Mouse (Mus musculus) embryonic facial prominence, embryonic 12.5 days (tissue): ENCODE data around the gene Smim27. TPM values are rescaled to one million over a fixed set of nuclear protein-coding genes. Genes with fewer than 3 reads are reported as not detected.
"Not testable (repeated sequence)": the region's sequence is repeated elsewhere in the genome, so short reads cannot be mapped to it uniquely, and the experiment has no call there.

Source experiments
- ATAC-seq: fragments of 200-750 bp; cut with Nextera tagmentation; 2 replicates; pipeline ENCODE4 v1.8.0; 2017; ENCODE audit not compliant: insufficient number of reproducible peaks, insufficient read depth, low FRiP score, low TSS enrichment
- H3K27ac ChIP-seq: fragments of 300-500 bp; sonication (generic); 2 replicates; pipeline ENCODE4 v1.5.1; 2016; ENCODE audit warnings: mild to moderate bottlenecking
- H3K27me3 ChIP-seq: fragments of 300-500 bp; sonication (generic); 2 replicates; pipeline ENCODE4 v1.6.1; 2016; ENCODE audit warnings: mild to moderate bottlenecking, moderate library complexity
- H3K36me3 ChIP-seq: fragments of 300-500 bp; sonication (generic); 2 replicates; pipeline ENCODE4 v1.6.1; 2016; ENCODE audit warnings: mild to moderate bottlenecking
- H3K4me1 ChIP-seq: fragments of 300-500 bp; sonication (generic); 2 replicates; pipeline ENCODE4 v1.6.1; 2016
- H3K4me2 ChIP-seq: fragments of 300-500 bp; sonication (generic); replicated peaks from 2 replicates; pipeline ENCODE4 v1.6.1; 2016; ENCODE audit warnings: mild to moderate bottlenecking, moderate library complexity
- H3K4me3 ChIP-seq: fragments of 300-500 bp; sonication (generic); 2 replicates; pipeline ENCODE4 v1.5.1; 2016; ENCODE audit warnings: mild to moderate bottlenecking
- H3K9ac ChIP-seq: fragments of 300-500 bp; sonication (generic); 2 replicates; pipeline ENCODE4 v1.6.1; 2016; ENCODE audit warnings: mild to moderate bottlenecking, moderate library complexity
- H3K9me3 ChIP-seq: fragments of 300-500 bp; sonication (generic); 2 replicates; pipeline ENCODE4 v1.6.1; 2016; ENCODE audit warnings: mild to moderate bottlenecking, moderate library complexity
- WGBS: fragments of 180-500 bp; shearing (Covaris S2); methylation state at CpG from one replicate; pipeline ENCODE4 v1.1.7; 2016; 5-methylcytosine and 5-hydroxymethylcytosine counted together
- polyA plus RNA-seq: library from polyadenylated mRNA; unstranded; fragments of >200 nt; fragmentation: Nextera tagmentation; extraction: Ambion mirVana; gene quantifications from 2 replicates; pipeline ENCODE4 v1.2.1, GENCODE M21; 2016

The Smim27 gene
- polyA plus RNA-seq, 1 experiment from 2014 or later = 34.6 TPM

- Histone ChIP-seq H3K27ac (peak overlapping the region; percentile 99), H3K4me2 (peak overlapping the region; percentile 92), H3K9ac (peak overlapping the region; percentile 92), H3K4me1 (peaks cover 14% of the 10 kb centered on the region), H3K4me3 (peak overlapping the region; percentile 87), H3K27me3 (no peaks in the 10 kb centered on the region), H3K9me3 (no peaks in the 10 kb centered on the region), H3K36me3 (peaks cover 20% of the 10 kb centered on the region)
- peak; percentile 76 for ATAC-seq
- under 1% methylated on average over 47 of the region's 50 CpGs for WGBS
Measured at GRCm38 (mm10) chr4:40268204-40268813, 1.1 kb upstream of the Smim27 start.

DNA sequence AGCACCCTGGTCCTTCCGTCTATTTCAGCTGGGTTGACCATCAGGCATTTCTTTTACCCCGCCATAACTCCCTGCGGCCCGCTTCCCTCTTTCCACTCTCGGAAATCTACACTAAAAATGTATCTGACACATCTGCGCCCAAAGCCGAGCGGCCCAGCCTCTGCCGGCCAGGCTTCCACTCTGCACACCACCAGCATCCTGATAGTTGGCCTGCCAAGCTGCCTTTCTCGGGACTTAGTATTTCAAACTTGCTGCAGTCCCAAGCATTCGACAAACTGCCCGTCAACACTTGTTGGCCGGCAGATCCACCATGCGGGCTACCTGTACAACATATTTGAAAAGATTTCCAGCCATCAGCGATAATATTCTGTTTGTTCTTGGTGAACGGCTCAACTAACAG lies 544 bp upstream of the Smim27 start:
- Histone ChIP-seq H3K4me2 (peak overlapping the region; percentile 92), H3K27me3 (no peaks in the 10 kb centered on the region), H3K27ac (peak overlapping the region; percentile 99), H3K4me1 (peaks cover 14% of the 10 kb centered on the region), H3K9me3 (no peaks in the 10 kb centered on the region), H3K4me3 (peak overlapping the region; percentile 87), H3K36me3 (peaks cover 20% of the 10 kb centered on the region), H3K9ac (peak overlapping the region; percentile 92)
- no peak for ATAC-seq
- under 1% methylated on average over 16 of the region's 16 CpGs for WGBS

GRCm38 (mm10) chr4:40278880-40279275 lies 9.5 kb downstream of the Smim27 start:
- H3K9ac ChIP-seq = peak overlapping the region; percentile 88
- peak overlapping the region; percentile 86 for H3K4me2 ChIP-seq
- H3K4me3 ChIP-seq = peak overlapping the region; percentile 97
- ATAC-seq = no peak
- H3K36me3 ChIP-seq = peaks cover 12% of the 10 kb centered on the region; the same call in 1 of the 2 replicates
- WGBS = under 1% methylated on average over 21 of the region's 21 CpGs
- peaks cover 10% of the 10 kb centered on the region for H3K4me1 ChIP-seq
- H3K27me3 ChIP-seq = no peaks in the 10 kb centered on the region
- H3K27ac ChIP-seq = peak overlapping the region; percentile 83
- H3K9me3 ChIP-seq = no peaks in the 10 kb centered on the region

DNA sequence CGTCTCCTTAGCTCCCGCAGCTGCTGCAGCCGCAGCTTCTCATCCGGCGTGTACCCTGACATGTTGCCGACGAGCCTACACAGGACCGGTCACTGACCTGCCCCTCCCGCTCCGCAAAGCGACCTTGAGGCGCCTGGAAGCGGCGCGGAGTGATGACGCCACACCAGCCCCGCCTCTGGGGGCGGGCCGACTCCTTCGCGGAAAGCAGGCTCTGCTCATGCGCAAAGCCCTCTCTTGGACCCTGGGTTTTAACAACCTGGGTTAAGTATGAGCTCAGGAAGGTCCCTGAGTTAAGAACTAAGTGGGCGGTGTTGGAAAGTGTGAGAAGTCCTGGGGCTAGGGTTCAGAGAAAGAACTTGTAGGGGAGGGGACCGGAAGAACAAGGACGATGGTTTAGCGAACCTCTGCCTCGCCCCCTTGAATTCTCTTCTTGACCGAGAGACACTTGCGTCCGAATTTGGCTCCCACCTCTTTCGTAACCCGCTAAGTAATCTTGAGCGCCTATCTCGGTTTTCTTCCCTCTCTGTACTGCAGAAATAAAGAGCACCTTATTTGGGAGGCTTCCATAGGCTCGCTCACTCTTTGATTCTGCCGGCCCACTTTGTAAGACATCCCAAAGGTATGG lies 10.0 kb downstream of the Smim27 start, which contains the start of gene Ndufb6:
Gene Ndufb6 (minus strand): TSS at position 146 of the 625 bp plus-strand sequence.
- peak; percentile 95 for ATAC-seq
- Histone ChIP-seq H3K9ac (peak within 1 kb of the TSS; percentile 88), H3K27ac (peak within 1 kb of the TSS; percentile 83), H3K4me1 (peaks cover 10% of the 10 kb centered on the region), H3K27me3 (no peaks in the 10 kb centered on the region), H3K36me3 (peaks cover 12% of the 10 kb centered on the region; the same call in 1 of the 2 replicates), H3K4me2 (peak within 1 kb of the TSS; percentile 86), H3K9me3 (no peaks in the 10 kb centered on the region), H3K4me3 (peak within 1 kb of the TSS; percentile 97)
- 1% methylated on average over 36 of the region's 36 CpGs for WGBS

GRCm38 (mm10) chr4:40285582-40285981 lies 16.2 kb downstream of the Smim27 start:
- WGBS = 20% methylated on average over 4 of the region's 4 CpGs
- ATAC-seq = no peak
- H3K4me2 ChIP-seq = no peak overlapping the region

DNA sequence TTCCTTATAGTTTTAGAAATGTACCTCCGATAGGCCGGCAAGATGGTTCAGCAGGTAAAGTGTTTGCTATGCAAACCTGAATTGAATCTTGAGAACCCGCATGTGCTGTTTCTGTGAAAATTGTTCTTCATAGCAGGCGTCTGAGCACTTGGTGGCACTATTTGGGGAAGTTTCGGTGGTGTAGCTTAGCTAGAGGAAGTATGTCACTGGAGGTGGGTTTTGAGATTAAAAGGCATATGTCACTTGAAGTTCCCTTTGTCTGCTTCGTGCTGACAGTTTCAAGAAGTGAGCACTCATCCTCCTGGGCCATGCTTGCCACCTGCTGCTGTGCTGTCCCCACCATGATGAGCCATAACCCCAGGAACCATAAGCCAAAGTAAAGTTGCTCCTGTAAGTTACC lies 18.0 kb downstream of the Smim27 start:
- Histone ChIP-seq H3K4me1 (no peaks in the 10 kb centered on the region), H3K4me3 (no peak overlapping the region), H3K27me3 (no peaks in the 10 kb centered on the region), H3K9me3 (no peaks in the 10 kb centered on the region; the same call in 1 of the 2 replicates), H3K9ac (no peak overlapping the region), H3K4me2 (no peak overlapping the region), H3K27ac (no peak overlapping the region), H3K36me3 (no peaks in the 10 kb centered on the region)
- ATAC-seq = no peak
- WGBS = 79% methylated on average over 6 of the region's 6 CpGs

More at GRCm38 (mm10) chr4:40285582-40285981, 16.2 kb downstream of the Smim27 start:
- Histone ChIP-seq H3K27me3 (no peaks in the 10 kb centered on the region), H3K27ac (no peak overlapping the region), H3K9ac (no peak overlapping the region), H3K4me3 (no peak overlapping the region), H3K36me3 (no peaks in the 10 kb centered on the region), H3K9me3 (no peaks in the 10 kb centered on the region; the same call in 1 of the 2 replicates), H3K4me1 (no peaks in the 10 kb centered on the region)

DNA sequence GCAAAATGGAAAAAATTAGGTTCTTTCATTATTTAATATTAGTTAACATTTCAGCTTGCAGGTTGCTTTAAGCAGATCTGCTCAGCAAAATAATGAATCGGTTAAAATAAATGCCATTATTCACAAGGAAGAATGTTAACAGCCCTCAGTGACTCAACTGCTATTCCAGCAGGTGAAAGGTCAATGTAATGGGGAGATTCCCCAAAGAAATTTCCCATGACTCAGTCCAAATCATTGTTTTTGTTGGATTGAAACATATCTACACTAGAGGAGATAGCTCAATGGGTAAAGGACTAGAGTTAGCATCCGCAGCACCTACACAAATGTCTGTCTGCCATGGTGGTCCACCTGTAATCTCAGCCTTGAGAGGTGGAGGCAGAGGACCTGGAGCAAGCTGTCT lies 19.7 kb downstream of the Smim27 start:
- no peak for ATAC-seq
- WGBS = 87% methylated on average over 2 of the region's 2 CpGs
- H3K27me3 ChIP-seq = no peaks in the 10 kb centered on the region

GRCm38 (mm10) chr4:40291511-40291910 lies 22.1 kb downstream of the Smim27 start:
- H3K4me2 ChIP-seq, ATAC-seq, H3K36me3 ChIP-seq, H3K9me3 ChIP-seq, H3K9ac ChIP-seq, H3K27me3 ChIP-seq, H3K4me1 ChIP-seq, H3K27ac ChIP-seq, H3K4me3 ChIP-seq: not testable (repeated sequence)
- WGBS = 93% methylated on average over 11 of the region's 11 CpGs

More for the DNA sequence above, 19.7 kb downstream of the Smim27 start:
- H3K4me3 ChIP-seq = no peak overlapping the region
- no peaks in the 10 kb centered on the region for H3K36me3 ChIP-seq
- no peaks in the 10 kb centered on the region; the same call in 1 of the 2 replicates for H3K9me3 ChIP-seq
- H3K4me1 ChIP-seq = no peaks in the 10 kb centered on the region
- H3K4me2 ChIP-seq = no peak overlapping the region
- no peak overlapping the region for H3K9ac ChIP-seq
- H3K27ac ChIP-seq = no peak overlapping the region

DNA sequence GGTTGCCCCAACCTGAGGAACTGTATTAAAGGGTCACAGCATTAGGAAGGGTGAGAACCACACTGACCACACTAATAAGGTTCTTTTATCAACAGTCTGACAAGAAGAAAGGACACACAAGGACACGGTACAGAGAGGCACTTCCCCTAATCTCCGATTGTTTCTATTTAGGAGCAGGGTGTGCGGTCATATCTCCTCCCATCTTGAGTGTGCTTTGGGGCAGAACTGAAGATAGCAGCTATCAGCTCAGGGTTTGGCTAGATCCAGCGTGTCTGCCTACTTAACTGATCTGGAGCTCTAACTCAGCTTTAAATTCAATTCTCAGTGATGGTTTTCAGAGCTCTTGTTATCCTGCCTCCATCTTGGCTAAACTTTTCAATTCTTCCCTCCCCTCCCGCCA lies 29.8 kb downstream of the Smim27 start:
- 0 out of 2 replicates have a peak, but pooled peaks cover 4% of the 10 kb centered on the region for H3K9me3 ChIP-seq
- no peak overlapping the region for H3K9ac ChIP-seq
- no peaks in the 10 kb centered on the region for H3K36me3 ChIP-seq
- H3K4me2 ChIP-seq = no peak overlapping the region
- no peaks in the 10 kb centered on the region for H3K4me1 ChIP-seq
- no peaks in the 10 kb centered on the region for H3K27me3 ChIP-seq
- no peak for ATAC-seq
- WGBS = 78% methylated on average over 5 of the region's 5 CpGs
- H3K4me3 ChIP-seq = no peak overlapping the region
- no peak overlapping the region for H3K27ac ChIP-seq

DNA sequence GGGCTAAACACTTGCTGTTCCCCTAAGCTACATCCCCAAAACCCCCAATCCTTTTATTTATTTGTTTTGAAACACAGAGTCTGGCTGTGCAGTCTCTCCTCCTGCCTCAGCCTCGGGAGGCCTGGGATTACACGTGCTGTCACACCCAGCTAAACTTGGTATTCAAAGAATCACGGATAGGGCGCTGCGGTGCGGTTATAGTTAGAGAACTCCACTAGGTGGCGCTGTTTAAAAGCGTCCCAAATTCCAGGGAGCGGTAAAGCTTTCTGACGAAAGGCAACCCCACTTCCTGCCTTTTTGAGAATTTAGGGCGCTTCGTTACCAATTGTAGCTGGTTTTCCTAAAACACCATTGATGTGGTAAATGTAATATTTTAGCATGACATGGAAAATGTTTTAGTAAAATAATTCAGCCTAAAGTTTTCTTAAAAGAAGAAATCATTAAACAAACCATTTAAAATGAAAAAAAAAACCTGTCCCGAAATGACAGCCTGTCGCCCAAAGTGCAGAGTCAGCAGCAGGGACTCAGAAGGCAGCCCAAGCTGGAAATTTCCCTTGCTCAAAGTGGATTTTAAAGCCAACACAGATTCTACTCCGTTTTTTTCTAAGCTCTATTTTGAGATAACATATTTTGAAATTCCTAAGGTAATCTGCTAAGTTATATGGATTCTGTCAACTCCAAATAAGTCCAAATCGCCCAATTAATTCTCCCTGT lies 31.9 kb downstream of the Smim27 start:
- Histone ChIP-seq H3K9me3 (no peaks in the 10 kb centered on the region), H3K27me3 (no peaks in the 10 kb centered on the region), H3K4me1 (no peaks in the 10 kb centered on the region), H3K36me3 (no peaks in the 10 kb centered on the region), H3K4me2 (no peak overlapping the region; the same call in 1 of the 2 replicates), H3K4me3 (no peak overlapping the region), H3K9ac (no peak overlapping the region), H3K27ac (no peak overlapping the region)
- ATAC-seq = no peak
- 11% methylated on average over 16 of the region's 16 CpGs for WGBS

- H3K9ac ChIP-seq = no peak overlapping the region
- H3K4me3 ChIP-seq = no peak overlapping the region
- no peaks in the 10 kb centered on the region for H3K27me3 ChIP-seq
- ATAC-seq = no peak
- no peaks in the 10 kb centered on the region for H3K9me3 ChIP-seq
- no peaks in the 10 kb centered on the region for H3K4me1 ChIP-seq
- H3K27ac ChIP-seq = no peak overlapping the region
- H3K4me2 ChIP-seq = no peak overlapping the region
- no peaks in the 10 kb centered on the region for H3K36me3 ChIP-seq
- WGBS = 76% methylated on average over 10 of the region's 10 CpGs
Measured at GRCm38 (mm10) chr4:40302445-40303125, 33.2 kb downstream of the Smim27 start.
